Mouse (Mus musculus): ENCODE results near the gene Tgtp2.
"Not testable (repeated sequence)": the region's sequence is repeated elsewhere in the genome, so short reads cannot be mapped to it uniquely, and the experiment has no call there.

The Tgtp2 gene

GRCm38 (mm10) chr11:49084875-49085274 lies 20.9 kb upstream of the Tgtp2 start:
- no peak for DNase-seq (ENCODE audit: low spot score in 2 of 2)

DNA sequence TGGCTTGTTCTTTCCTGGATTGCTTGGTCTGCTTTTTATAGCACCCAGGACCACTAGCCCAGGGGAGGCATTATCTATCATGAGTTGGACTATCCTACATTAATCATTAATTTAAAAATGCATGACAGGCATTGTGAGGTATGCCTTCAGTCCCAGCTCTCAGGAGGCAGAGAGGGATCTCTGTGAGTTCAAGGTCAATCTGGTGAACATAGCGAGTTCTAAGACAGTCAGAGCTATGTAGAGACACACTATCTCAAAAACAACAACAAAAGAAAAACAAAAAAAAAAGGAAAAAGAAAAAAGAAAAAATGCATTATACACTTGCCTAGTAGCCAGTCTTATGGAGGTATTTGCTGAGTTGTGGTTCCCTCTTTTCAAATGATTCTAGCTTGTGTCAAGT lies 20.4 kb upstream of the Tgtp2 start:
- no peak for DNase-seq (ENCODE audit: low spot score in 2 of 2)

DNA sequence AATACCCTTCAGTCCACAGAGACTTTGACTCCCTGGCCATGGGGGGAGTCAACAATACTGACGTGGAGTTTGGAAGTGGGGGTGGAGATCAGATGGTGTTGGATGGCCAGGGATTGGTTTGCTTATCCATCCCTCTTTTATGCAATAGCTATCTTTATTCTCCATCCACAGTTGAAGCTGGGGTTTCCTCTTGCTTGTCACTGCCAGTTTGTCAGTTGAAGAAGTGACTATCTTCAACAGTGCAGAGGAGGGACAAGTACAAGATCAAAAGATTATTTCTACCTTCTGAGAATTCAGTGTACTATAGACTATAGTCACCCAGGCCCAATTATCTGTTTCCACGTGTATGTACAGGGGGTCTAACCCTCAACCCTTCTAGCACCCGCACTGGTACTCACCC lies 19.8 kb upstream of the Tgtp2 start:
- DNase-seq (ENCODE audit: low spot score in 2 of 2): no peak

DNA sequence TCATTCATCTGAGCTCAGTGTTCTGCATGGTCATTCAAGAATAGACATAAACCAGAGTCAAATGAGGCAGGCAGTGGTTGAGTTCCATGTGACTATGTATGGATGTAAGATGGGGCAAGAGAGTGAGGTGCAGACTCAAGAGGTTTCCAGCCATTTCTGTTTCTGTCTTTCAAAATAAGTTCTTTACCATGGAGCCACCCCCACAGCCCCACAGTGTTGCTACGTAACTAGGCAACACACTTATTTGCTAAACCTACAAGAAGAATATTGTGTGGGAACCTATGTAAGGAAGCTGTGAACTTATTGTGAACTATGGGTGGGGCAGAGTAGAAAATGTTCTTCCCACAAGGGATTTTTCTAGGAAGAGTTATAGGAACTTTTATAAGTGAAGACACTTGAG lies 19.1 kb upstream of the Tgtp2 start:
- DNase-seq (ENCODE audit: low spot score in 2 of 2): peak; percentile 13 to 25

DNA sequence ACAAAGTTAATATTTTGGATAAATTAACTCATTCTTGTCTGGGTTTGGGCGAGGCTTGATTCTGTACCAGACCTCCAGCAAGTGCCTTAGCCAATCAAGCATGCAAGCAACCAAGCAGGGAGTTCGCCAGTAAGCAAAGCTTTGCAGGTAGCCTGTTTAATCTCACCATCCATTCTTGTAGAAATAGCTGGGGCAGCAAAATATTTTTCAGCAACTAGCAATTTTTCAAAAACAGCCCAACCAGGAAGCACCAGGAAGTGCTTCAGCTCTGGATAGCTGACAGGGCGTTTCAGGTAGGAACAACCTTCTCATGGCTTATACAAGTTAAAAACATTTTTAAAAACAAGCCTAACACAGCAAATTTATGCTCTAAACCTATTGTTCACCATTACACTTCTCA lies 17.9 kb upstream of the Tgtp2 start:
- DNase-seq (ENCODE audit: low spot score in 2 of 2): no peak

DNA sequence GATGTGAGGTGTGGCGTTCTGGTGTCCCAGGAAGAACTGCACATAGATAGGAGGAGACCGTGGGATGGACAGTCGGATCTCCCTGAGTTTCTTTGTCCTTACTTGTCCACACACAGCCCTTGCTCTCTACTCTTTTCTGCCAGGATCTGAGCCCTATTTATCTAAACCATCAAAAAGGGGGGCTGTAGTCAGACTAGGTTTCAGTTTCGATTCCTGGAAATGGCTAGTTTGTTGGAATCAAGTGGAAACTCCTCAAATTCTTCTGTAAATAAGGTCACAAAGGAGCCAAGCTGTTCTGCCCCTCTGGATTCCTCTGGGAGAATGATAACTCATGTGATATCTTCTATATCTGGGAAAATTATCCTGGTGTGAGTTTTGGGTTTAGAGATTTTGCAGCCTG lies 17.4 kb upstream of the Tgtp2 start:
- no peak for DNase-seq (ENCODE audit: low spot score in 2 of 2)

DNA sequence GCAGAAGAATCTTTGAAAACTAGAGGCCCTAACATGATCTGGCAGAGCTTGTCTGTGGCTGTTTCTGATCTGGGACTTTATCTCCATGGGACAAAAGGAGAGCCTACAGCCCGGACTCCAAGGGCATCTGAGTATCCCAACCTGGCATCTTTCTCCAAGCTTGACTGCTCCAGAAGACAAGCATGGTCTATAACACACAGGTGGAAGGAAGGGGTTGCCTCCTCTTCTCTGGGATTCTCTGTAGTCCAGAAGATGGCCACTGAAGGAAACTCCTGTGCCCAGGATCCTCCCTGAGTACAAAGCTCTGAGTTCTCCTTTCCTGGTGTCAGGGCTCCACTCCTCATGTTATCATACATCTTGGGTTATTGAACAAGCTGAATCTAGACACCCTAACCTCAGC lies 16.6 kb upstream of the Tgtp2 start:
- no peak for DNase-seq (ENCODE audit: low spot score in 2 of 2)

DNA sequence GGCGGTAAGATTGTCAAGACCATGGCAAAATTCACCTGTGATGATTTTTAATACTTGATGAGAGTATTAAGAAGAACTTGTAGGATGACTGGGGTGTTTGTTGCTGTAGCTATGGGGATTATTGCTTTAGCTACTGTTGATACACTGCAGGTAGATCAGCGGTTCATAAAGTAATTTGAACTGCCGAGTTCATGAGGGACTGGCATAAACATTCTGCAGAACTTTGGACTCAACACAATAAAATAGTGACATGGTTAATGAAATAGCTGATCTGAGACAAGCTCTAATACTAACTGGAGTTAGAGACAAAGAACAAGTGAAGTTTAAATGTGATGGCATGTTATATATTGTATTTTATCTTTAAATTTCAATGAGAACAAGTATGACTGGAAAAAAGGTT lies 14.7 kb upstream of the Tgtp2 start:
- DNase-seq (ENCODE audit: low spot score in 2 of 2): no peak

DNA sequence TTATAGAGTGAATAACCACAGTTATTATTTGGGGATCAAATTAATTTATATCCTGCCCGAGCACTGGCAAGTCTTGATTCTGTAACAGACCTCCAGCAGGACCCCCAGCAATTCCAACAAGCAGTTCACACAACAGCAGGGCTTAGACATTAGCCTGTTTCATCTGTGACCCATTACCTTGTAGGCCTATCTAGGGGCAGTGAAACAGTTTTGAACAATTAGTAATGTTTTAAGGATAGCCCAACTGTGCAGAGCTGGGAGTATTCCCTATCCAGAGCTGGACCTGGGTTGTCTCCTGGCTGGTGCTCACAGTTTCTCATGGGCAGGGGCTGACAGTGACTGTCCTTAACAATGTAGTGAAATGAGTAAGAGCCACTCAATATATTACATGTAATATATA lies 13.0 kb upstream of the Tgtp2 start:
- no peak for DNase-seq (ENCODE audit: low spot score in 2 of 2)

DNA sequence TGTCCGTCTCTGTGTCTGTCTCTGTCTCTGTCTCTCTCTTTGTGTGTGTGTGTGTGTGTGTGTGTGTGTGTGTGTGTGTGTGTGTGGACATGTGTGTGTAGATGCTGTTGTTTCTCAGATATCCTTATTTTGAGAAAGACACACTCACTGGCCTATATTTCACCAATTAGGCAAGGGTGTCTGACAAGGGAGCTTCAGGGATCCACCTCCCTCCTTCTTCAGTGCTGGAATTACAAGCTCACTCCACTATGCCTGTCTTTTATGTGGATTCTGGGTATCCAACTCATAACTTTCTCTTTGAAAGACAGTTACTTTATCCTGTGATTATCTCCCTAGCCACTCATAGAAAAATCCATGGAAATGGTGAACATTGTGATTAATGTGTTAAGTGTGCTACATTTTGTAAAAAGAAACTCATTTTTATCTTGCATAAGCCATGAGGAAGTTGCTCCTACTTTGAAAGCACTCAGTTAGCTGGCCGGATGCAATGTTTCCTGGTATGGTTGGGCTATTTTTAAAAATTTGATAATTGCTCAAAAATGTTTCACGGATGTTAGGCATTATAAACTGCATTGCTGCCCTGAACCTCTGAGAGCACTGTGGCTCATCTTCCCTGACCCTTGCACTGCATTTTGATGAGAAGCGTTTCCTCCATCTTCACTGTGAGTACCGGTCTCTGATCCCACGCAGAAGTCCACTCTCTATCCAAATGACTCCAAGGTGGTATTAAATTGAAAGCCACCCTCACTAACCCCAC lies 12.2 kb upstream of the Tgtp2 start, which contains the start of gene Ifi47:
Ifi47 (plus strand) TSS at position 587 of the 757 bp plus-strand sequence.
- not testable (repeated sequence) for DNase-seq (ENCODE audit: low spot score in 2 of 2)

- no peak for DNase-seq (ENCODE audit: low spot score in 2 of 2)
These were observed 4.4 kb upstream of the Tgtp2 start for GRCm38 (mm10) chr11:49068358-49068757.

GRCm38 (mm10) chr11:49061865-49062264 lies 2.1 kb downstream of the Tgtp2 start:
- DNase-seq (ENCODE audit: low spot score in 2 of 2): not testable (repeated sequence)

- not testable (repeated sequence) for DNase-seq (ENCODE audit: low spot score in 2 of 2)
These were observed 3.9 kb downstream of the Tgtp2 start for GRCm38 (mm10) chr11:49060061-49060460.

- DNase-seq (ENCODE audit: low spot score in 2 of 2): not testable (repeated sequence)
These were observed 12.1 kb downstream of the Tgtp2 start for GRCm38 (mm10) chr11:49051894-49052293.

GRCm38 (mm10) chr11:49051093-49051891 lies 12.7 kb downstream of the Tgtp2 start, which contains the start of gene 9930111J21Rik2:
Gene 9930111J21Rik2, minus strand, starts transcription at chr11:49051242.
- DNase-seq (ENCODE audit: low spot score in 2 of 2): not testable (repeated sequence)

- DNase-seq (ENCODE audit: low spot score in 2 of 2): not testable (repeated sequence)
These were observed 13.9 kb downstream of the Tgtp2 start for GRCm38 (mm10) chr11:49050064-49050463.

DNA sequence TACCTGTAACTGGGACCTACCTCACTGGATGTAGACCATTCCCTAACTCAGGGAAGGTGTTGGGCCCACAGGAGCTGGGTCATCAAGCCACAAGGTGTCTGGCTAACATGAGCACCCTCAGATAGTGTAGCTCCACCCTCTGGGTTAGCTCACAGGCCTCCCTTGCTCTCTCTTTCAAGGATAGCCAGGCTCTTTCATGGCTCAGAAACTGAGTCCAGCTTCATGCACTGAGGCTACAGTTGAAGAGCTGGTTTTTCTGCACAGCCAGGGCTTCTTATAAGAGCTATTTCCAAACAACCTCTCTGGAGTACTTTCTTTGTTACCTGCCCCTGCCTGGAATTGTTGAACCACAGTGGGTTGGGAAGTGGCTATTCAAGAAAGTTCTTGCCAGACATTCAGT lies 51.9 kb downstream of the Tgtp2 start:
- DNase-seq (ENCODE audit: low spot score in 2 of 2): not testable (repeated sequence)

All from left cerebral cortex, adult 9 months (tissue).